Mouse (Mus musculus) neural tube, embryonic 15.5 days (tissue): ENCODE results near the gene Tnfrsf12a. TPM values are rescaled to one million over a fixed set of nuclear protein-coding genes. Genes with fewer than 3 reads are reported as not detected.
A peak's percentile ranks its signal among the peaks of the same experiment; 100 is the strongest.

Source experiments
- ATAC-seq: fragments of 200-750 bp; cut with Nextera tagmentation; 2 replicates; pipeline ENCODE4 v1.8.0; 2017; ENCODE audit warnings: mild to moderate bottlenecking, moderate TSS enrichment, moderate library complexity; ENCODE audit not compliant: low FRiP score
- H3K27ac ChIP-seq: fragments of 300-500 bp; sonication (generic); replicated peaks from 2 replicates; pipeline ENCODE4 v1.5.1; 2015; ENCODE audit warnings: mild to moderate bottlenecking, inconsistent platforms
- H3K27me3 ChIP-seq: fragments of 300-500 bp; sonication (generic); replicated peaks from 2 replicates; pipeline ENCODE4 v1.6.1; 2015; ENCODE audit warnings: inconsistent platforms
- H3K36me3 ChIP-seq: fragments of 300-500 bp; sonication (generic); 2 replicates; pipeline ENCODE4 v1.6.1; 2015; ENCODE audit warnings: inconsistent platforms
- H3K4me1 ChIP-seq: fragments of 300-500 bp; sonication (generic); 2 replicates; pipeline ENCODE4 v1.6.1; 2015; ENCODE audit warnings: inconsistent platforms
- H3K4me2 ChIP-seq: fragments of 300-500 bp; sonication (generic); 2 replicates; pipeline ENCODE4 v1.6.1; 2015; ENCODE audit warnings: inconsistent platforms, mild to moderate bottlenecking, moderate library complexity
- H3K4me3 ChIP-seq: fragments of 300-500 bp; sonication (generic); replicated peaks from 2 replicates; pipeline ENCODE4 v1.5.1; 2015; ENCODE audit warnings: mild to moderate bottlenecking, inconsistent platforms
- H3K9ac ChIP-seq: fragments of 300-500 bp; sonication (generic); replicated peaks from 2 replicates; pipeline ENCODE4 v1.6.1; 2015; ENCODE audit warnings: mild to moderate bottlenecking, inconsistent platforms
- H3K9me3 ChIP-seq: fragments of 300-500 bp; sonication (generic); replicated peaks from 2 replicates; pipeline ENCODE4 v1.6.1; 2016; ENCODE audit warnings: inconsistent platforms
- WGBS: fragments of 180-500 bp; shearing (Covaris S2); methylation state at CpG from one replicate; pipeline ENCODE4 v1.1.7; 2015; ENCODE audit warnings: mixed read lengths; 5-methylcytosine and 5-hydroxymethylcytosine counted together
- polyA plus RNA-seq: library from polyadenylated mRNA; unstranded; fragments of >200 nt; fragmentation: Nextera tagmentation; extraction: Ambion mirVana; gene quantifications from 2 replicates; pipeline ENCODE4 v1.2.1, GENCODE M21; 2015

Gene Tnfrsf12a
- polyA plus RNA-seq, 1 experiment from 2014 or later: 9.1 TPM

DNA sequence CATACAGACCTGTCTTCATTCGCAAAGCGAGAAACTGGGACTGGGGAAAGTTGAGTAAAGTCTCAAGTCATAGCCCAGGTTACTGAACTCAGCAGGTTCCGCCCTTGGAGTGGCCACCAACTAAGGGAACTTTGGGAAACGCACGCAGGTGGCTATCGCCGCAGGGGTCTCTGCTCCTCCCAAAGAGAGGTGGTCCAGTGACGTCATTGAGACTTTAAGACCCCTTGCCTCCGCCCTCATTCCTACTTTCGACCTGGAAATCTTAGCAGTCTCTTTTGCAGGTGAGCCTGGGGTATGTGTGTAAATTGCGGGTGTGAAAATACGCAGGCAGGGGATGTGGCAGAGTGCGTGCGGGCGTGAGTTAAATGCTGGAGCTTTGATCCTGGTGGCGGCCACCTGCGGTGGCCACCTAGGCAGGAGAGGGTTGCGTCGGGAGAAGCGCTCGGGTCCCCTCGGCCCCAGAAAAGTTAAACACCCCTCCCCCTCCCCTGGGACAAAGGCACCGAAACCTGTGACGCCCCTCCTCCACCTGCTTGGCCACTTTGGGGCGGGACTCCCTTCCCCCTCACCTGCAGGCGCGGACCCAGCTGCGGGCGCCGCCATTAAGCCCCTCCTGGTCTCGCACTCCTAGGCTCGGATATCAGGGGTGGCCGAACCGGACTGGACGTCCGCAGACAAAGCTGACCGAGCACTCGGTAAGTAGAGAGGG lies 2.0 kb upstream of the Tnfrsf12a start, which contains the start of gene Cldn6:
Cldn6 (plus strand) TSS at position 123 of the 709 bp plus-strand sequence.
- 3% methylated on average over 38 of the region's 38 CpGs for WGBS
- ATAC-seq: no peak
- Histone ChIP-seq H3K27ac (no peak within 1 kb of the TSS), H3K36me3 (no peaks in the 10 kb centered on the region), H3K4me1 (peaks cover 46% of the 10 kb centered on the region), H3K27me3 (peaks cover 86% of the 10 kb centered on the region), H3K9me3 (no peaks in the 10 kb centered on the region), H3K9ac (no peak within 1 kb of the TSS), H3K4me2 (peak within 1 kb of the TSS; percentile 11), H3K4me3 (0 out of 2 replicates have a peak within 1 kb of the TSS, but pooled peaks have one; percentile 0)

DNA sequence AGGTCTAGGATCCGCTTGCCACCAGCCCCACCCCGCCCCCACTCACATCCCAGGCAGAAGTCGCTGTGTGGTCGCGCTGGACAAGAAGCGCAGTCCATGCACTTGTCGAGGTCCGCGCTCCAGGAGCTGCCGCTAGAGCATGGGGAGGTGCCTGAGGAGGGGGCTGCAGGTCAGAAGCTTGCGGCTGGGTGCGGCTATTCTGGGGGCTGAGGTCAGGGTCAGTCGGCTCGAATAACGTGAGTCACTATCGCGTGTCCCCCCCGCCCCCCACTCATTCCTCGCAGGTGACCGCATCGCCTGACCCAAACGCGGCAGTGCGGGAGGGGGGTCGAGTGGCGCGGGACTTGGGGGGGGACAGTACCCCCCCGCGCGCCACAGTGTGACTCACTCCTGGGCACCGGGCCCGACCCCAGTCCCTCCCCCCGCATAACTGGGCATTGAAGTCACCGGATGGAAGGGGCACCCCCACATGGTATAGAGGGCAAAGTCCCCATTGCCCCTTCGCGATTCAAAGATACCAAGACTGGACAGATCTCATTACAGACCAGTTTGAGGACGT lies 716 bp downstream of the Tnfrsf12a start:
- Histone ChIP-seq H3K4me3 (peak overlapping the region; percentile 53), H3K4me2 (peak overlapping the region; percentile 95), H3K27me3 (peaks cover 59% of the 10 kb centered on the region), H3K9ac (peak overlapping the region; percentile 57), H3K36me3 (no peaks in the 10 kb centered on the region), H3K9me3 (no peaks in the 10 kb centered on the region), H3K4me1 (peaks cover 57% of the 10 kb centered on the region), H3K27ac (no peak overlapping the region)
- ATAC-seq: no peak
- WGBS: under 1% methylated on average over 35 of the region's 37 CpGs

GRCm38 (mm10) chr17:23675564-23676281 lies 1.5 kb downstream of the Tnfrsf12a start:
- Histone ChIP-seq H3K27ac (no peak overlapping the region), H3K36me3 (no peaks in the 10 kb centered on the region), H3K4me3 (peak overlapping the region; percentile 53), H3K27me3 (peaks cover 51% of the 10 kb centered on the region), H3K4me2 (peak overlapping the region; percentile 95), H3K9me3 (no peaks in the 10 kb centered on the region), H3K9ac (0 out of 2 replicates have a peak overlapping the region, but pooled peaks have one; percentile 57), H3K4me1 (peaks cover 57% of the 10 kb centered on the region)
- WGBS: 10% methylated on average over 15 of the region's 15 CpGs
- ATAC-seq: no peak

DNA sequence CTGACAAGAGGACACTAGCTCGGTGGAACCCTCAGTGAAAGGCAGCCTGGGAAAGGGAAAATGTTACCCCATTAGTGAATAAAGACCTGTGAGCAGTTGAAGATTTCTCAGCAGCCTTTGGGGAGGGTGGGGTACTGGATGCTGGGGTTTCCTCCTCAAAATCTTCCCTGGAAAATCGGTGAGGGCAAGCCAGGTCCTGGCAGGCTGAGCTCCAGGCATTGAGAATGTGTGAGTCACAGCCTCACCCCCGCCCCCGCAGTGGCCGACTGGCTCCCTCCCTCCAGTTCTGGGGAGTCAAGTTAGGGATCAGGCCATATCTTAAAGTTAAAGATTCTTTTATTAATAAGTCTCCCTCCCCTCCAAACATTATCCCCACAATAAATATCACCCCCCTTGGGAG lies 2.1 kb downstream of the Tnfrsf12a start:
- Histone ChIP-seq H3K9me3 (no peaks in the 10 kb centered on the region), H3K36me3 (peaks cover 2% of the 10 kb centered on the region; the same call in 1 of the 2 replicates), H3K27ac (no peak overlapping the region), H3K27me3 (peaks cover 45% of the 10 kb centered on the region), H3K9ac (no peak overlapping the region), H3K4me1 (peaks cover 57% of the 10 kb centered on the region), H3K4me3 (0 out of 2 replicates have a peak overlapping the region, but pooled peaks have one; percentile 69), H3K4me2 (peak overlapping the region; percentile 95)
- ATAC-seq: no peak
- 51% methylated on average over 5 of the region's 5 CpGs for WGBS

- peak; percentile 4 for ATAC-seq
- H3K9me3 ChIP-seq: no peaks in the 10 kb centered on the region
- H3K4me3 ChIP-seq: peak overlapping the region; percentile 69
- 49% methylated on average over 9 of the region's 9 CpGs for WGBS
- H3K27me3 ChIP-seq: peaks cover 38% of the 10 kb centered on the region
- H3K4me2 ChIP-seq: peak overlapping the region; percentile 95
- H3K27ac ChIP-seq: peak overlapping the region; percentile 93; the same call in 1 of the 2 replicates
- peak overlapping the region; percentile 73 for H3K9ac ChIP-seq
- H3K36me3 ChIP-seq: peaks cover 8% of the 10 kb centered on the region
- H3K4me1 ChIP-seq: peaks cover 53% of the 10 kb centered on the region
Measured at GRCm38 (mm10) chr17:23674271-23674952, 2.9 kb downstream of the Tnfrsf12a start.

- peak within 1 kb of the TSS; percentile 95 for H3K4me2 ChIP-seq
- no peaks in the 10 kb centered on the region for H3K9me3 ChIP-seq
- peaks cover 29% of the 10 kb centered on the region for H3K27me3 ChIP-seq
- H3K4me3 ChIP-seq: peak within 1 kb of the TSS; percentile 69
- peaks cover 50% of the 10 kb centered on the region for H3K4me1 ChIP-seq
- peak within 1 kb of the TSS; percentile 73 for H3K9ac ChIP-seq
- peaks cover 16% of the 10 kb centered on the region for H3K36me3 ChIP-seq
- WGBS: under 1% methylated on average over 45 of the region's 45 CpGs
- peak; percentile 94 for ATAC-seq
- H3K27ac ChIP-seq: peak within 1 kb of the TSS; percentile 93
Measured at GRCm38 (mm10) chr17:23673424-23674073, 3.7 kb downstream of the Tnfrsf12a start, which contains the start of the genes Hcfc1r1 and Thoc6. Gene Hcfc1r1 (plus strand): TSS chr17:23673596. Gene Thoc6 (minus strand): TSS chr17:23673882.

DNA sequence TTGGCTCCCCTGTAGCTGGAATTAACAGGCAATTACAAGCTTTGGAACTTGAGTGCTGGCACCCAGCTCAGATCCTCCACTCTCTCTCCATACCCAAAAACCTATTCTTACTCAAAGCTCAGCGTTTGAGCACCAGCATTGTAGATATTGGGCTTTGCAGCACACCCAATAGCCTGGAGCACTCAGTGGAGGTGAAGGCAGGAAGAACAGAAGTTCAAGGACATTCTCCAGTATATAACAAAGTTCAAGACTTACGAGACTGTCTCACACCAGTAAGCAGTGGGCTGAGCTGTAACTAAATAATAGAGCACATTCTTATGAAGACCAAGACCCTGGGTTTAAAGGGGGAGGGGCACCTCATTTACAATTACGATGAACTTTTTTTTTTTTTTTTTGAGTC lies 4.5 kb downstream of the Tnfrsf12a start:
- H3K9ac ChIP-seq: peak overlapping the region; percentile 73
- H3K9me3 ChIP-seq: no peaks in the 10 kb centered on the region
- H3K27me3 ChIP-seq: peaks cover 22% of the 10 kb centered on the region
- ATAC-seq: no peak
- peaks cover 24% of the 10 kb centered on the region for H3K36me3 ChIP-seq
- peak overlapping the region; percentile 69; the same call in 1 of the 2 replicates for H3K4me3 ChIP-seq
- peak overlapping the region; percentile 95 for H3K4me2 ChIP-seq
- peaks cover 49% of the 10 kb centered on the region for H3K4me1 ChIP-seq
- no peak overlapping the region for H3K27ac ChIP-seq
- 67% methylated on average over 3 of the region's 3 CpGs for WGBS

- Histone ChIP-seq H3K27me3 (peaks cover 14% of the 10 kb centered on the region), H3K36me3 (peaks cover 36% of the 10 kb centered on the region), H3K9ac (no peak overlapping the region), H3K27ac (no peak overlapping the region), H3K4me2 (no peak overlapping the region), H3K9me3 (no peaks in the 10 kb centered on the region), H3K4me3 (no peak overlapping the region), H3K4me1 (peaks cover 37% of the 10 kb centered on the region)
- WGBS: 98% methylated on average over 3 of the region's 3 CpGs
- no peak for ATAC-seq
Measured at GRCm38 (mm10) chr17:23671519-23671918, 5.7 kb downstream of the Tnfrsf12a start.

DNA sequence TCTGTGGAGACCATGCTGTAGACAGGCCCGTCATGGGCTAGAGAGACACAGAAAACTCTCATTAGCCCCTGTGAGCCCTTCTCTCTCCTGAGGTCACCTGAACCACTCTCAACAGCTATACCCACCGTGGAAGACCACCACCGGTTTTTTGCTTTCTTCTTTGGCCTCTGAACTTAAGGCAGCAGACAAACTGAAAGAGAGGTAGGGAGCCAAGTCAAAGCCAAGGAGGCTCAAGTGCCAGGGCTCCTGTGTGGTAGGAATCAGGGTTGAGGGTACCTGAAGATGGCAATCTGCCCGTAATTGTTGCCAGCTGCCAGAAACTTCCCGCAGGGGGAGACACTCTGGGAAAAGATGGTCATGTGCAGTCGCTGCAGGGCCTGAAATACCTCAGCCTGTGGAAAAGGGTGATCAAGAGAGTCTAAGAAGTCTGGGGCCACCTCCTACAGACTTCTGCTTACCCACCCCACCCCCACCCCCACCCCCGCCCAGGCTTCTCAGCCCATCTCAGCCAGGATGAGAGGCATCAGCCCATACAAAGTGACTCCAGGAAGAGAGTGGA lies 6.7 kb downstream of the Tnfrsf12a start:
- Histone ChIP-seq H3K27ac (no peak overlapping the region), H3K4me2 (no peak overlapping the region), H3K27me3 (peaks cover 7% of the 10 kb centered on the region), H3K9me3 (no peaks in the 10 kb centered on the region), H3K9ac (no peak overlapping the region), H3K4me3 (no peak overlapping the region), H3K4me1 (peaks cover 28% of the 10 kb centered on the region), H3K36me3 (peaks cover 38% of the 10 kb centered on the region)
- no peak for ATAC-seq
- whole genome bisulfite sequencing: 90% methylated on average over 7 of the region's 7 CpGs

DNA sequence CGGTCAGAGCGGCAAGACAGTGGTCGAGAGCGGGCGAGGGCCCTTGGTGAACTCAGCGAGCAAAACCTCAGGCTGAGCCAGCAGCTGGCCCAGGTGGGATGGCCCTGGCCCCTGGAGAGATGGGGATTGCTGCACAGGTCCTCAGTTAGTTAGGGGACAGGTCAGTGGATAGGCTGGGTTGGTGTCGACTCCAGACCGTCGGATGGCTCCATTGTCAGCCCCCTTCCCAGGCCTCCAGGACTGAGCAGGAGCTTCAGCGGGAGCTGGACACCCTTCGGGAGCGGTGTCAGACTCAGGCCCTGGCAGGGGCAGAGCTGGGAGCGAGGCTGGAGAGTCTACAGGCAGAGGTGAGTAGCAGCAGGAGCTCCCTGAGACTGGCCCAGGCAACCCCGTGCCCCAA lies 11.8 kb downstream of the Tnfrsf12a start:
- no peak overlapping the region for H3K27ac ChIP-seq
- 85% methylated on average over 14 of the region's 14 CpGs for WGBS
- H3K4me2 ChIP-seq: no peak overlapping the region
- H3K36me3 ChIP-seq: peaks cover 38% of the 10 kb centered on the region
- H3K9ac ChIP-seq: no peak overlapping the region
- peaks cover 31% of the 10 kb centered on the region for H3K27me3 ChIP-seq
- H3K4me1 ChIP-seq: peaks cover 4% of the 10 kb centered on the region; the same call in 1 of the 2 replicates
- H3K4me3 ChIP-seq: no peak overlapping the region
- no peaks in the 10 kb centered on the region for H3K9me3 ChIP-seq
- ATAC-seq: no peak
